Mouse (Mus musculus) hindbrain, embryonic 13.5 days (tissue): ENCODE results near the gene N4bp2. TPM values are rescaled to one million over a fixed set of nuclear protein-coding genes. Genes with fewer than 3 reads are reported as not detected.

ENCODE experiments used
- ATAC-seq: fragments of 200-750 bp; cut with Nextera tagmentation; 2 replicates; pipeline ENCODE4 v1.8.0; 2017; ENCODE audit warnings: moderate TSS enrichment; ENCODE audit not compliant: low FRiP score
- H3K27ac ChIP-seq: fragments of 300-500 bp; sonication (generic); 2 replicates; pipeline ENCODE4 v1.5.1; 2015; ENCODE audit warnings: inconsistent platforms, mild to moderate bottlenecking, moderate library complexity
- H3K27me3 ChIP-seq: fragments of 300-500 bp; sonication (generic); 2 replicates; pipeline ENCODE4 v1.6.1; 2015; ENCODE audit warnings: mild to moderate bottlenecking, inconsistent platforms
- H3K36me3 ChIP-seq: fragments of 300-500 bp; sonication (generic); 2 replicates; pipeline ENCODE4 v1.6.1; 2015; ENCODE audit warnings: mild to moderate bottlenecking, inconsistent platforms
- H3K4me1 ChIP-seq: fragments of 300-500 bp; sonication (generic); replicated peaks from 2 replicates; pipeline ENCODE4 v1.6.1; 2015; ENCODE audit warnings: inconsistent platforms
- H3K4me2 ChIP-seq: fragments of 300-500 bp; sonication (generic); 2 replicates; pipeline ENCODE4 v1.6.1; 2015; ENCODE audit warnings: inconsistent platforms, mild to moderate bottlenecking, moderate library complexity
- H3K4me3 ChIP-seq: fragments of 300-500 bp; sonication (generic); 2 replicates; pipeline ENCODE4 v1.5.1; 2015; ENCODE audit warnings: mild to moderate bottlenecking, inconsistent platforms
- H3K9ac ChIP-seq: fragments of 300-500 bp; sonication (generic); 2 replicates; pipeline ENCODE4 v1.6.1; 2015; ENCODE audit warnings: mild to moderate bottlenecking, inconsistent platforms
- H3K9me3 ChIP-seq: fragments of 300-500 bp; sonication (generic); 2 replicates; pipeline ENCODE4 v1.6.1; 2016; ENCODE audit warnings: inconsistent platforms
- WGBS: fragments of 180-500 bp; shearing (Covaris S2); methylation state at CpG from one replicate; pipeline ENCODE4 v1.1.7; 2015; 5-methylcytosine and 5-hydroxymethylcytosine counted together
- polyA plus RNA-seq: library from polyadenylated mRNA; unstranded; fragments of >200 nt; fragmentation: Nextera tagmentation; extraction: Ambion mirVana; gene quantifications from 2 replicates; pipeline ENCODE4 v1.2.1, GENCODE M21; 2015

The N4bp2 gene
- polyA plus RNA-seq, 1 experiment from 2014 or later = 19.2 TPM

- Histone ChIP-seq H3K9me3 (no peaks in the 10 kb centered on the region), H3K4me3 (no peak overlapping the region), H3K27me3 (no peaks in the 10 kb centered on the region), H3K27ac (no peak overlapping the region), H3K36me3 (no peaks in the 10 kb centered on the region), H3K4me2 (no peak overlapping the region), H3K4me1 (no peaks in the 10 kb centered on the region), H3K9ac (no peak overlapping the region)
- 92% methylated on average over 7 of the region's 7 CpGs for WGBS
- ATAC-seq = no peak
Measured at GRCm38 (mm10) chr5:65842947-65843346, 79.6 kb downstream of the N4bp2 start.

GRCm38 (mm10) chr5:65846534-65846933 is 83.2 kb downstream of the N4bp2 start:
- no peak overlapping the region for H3K27ac ChIP-seq
- no peaks in the 10 kb centered on the region for H3K27me3 ChIP-seq
- H3K9ac ChIP-seq = no peak overlapping the region
- H3K4me2 ChIP-seq = no peak overlapping the region
- no peaks in the 10 kb centered on the region for H3K9me3 ChIP-seq
- WGBS = 86% methylated on average over 8 of the region's 8 CpGs
- H3K4me3 ChIP-seq = no peak overlapping the region
- no peaks in the 10 kb centered on the region for H3K4me1 ChIP-seq
- ATAC-seq = no peak
- H3K36me3 ChIP-seq = no peaks in the 10 kb centered on the region

- ATAC-seq = no peak
- 86% methylated on average over 3 of the region's 3 CpGs for WGBS
Measured at GRCm38 (mm10) chr5:65846958-65847357, 83.6 kb downstream of the N4bp2 start.

GRCm38 (mm10) chr5:65847656-65848055 is 84.3 kb downstream of the N4bp2 start:
- Histone ChIP-seq H3K4me3 (no peak overlapping the region), H3K27me3 (no peaks in the 10 kb centered on the region), H3K9ac (no peak overlapping the region), H3K27ac (no peak overlapping the region), H3K36me3 (no peaks in the 10 kb centered on the region), H3K4me1 (no peaks in the 10 kb centered on the region), H3K4me2 (no peak overlapping the region), H3K9me3 (no peaks in the 10 kb centered on the region)
- 87% methylated on average over 7 of the region's 7 CpGs for WGBS
- no peak for ATAC-seq

More at GRCm38 (mm10) chr5:65846958-65847357, 83.6 kb downstream of the N4bp2 start:
- Histone ChIP-seq H3K4me1 (no peaks in the 10 kb centered on the region), H3K4me3 (no peak overlapping the region), H3K27me3 (no peaks in the 10 kb centered on the region), H3K9me3 (no peaks in the 10 kb centered on the region), H3K4me2 (no peak overlapping the region), H3K9ac (no peak overlapping the region), H3K36me3 (no peaks in the 10 kb centered on the region), H3K27ac (no peak overlapping the region)

- WGBS = 71% methylated on average over 11 of the region's 11 CpGs
- Histone ChIP-seq H3K4me3 (no peak overlapping the region), H3K36me3 (no peaks in the 10 kb centered on the region), H3K27ac (no peak overlapping the region), H3K9ac (no peak overlapping the region), H3K27me3 (no peaks in the 10 kb centered on the region), H3K4me2 (no peak overlapping the region), H3K4me1 (no peaks in the 10 kb centered on the region), H3K9me3 (no peaks in the 10 kb centered on the region)
- no peak for ATAC-seq
Measured at GRCm38 (mm10) chr5:65850765-65851164, 87.4 kb downstream of the N4bp2 start.

GRCm38 (mm10) chr5:65854786-65855191 is 91.5 kb downstream of the N4bp2 start:
- no peak overlapping the region for H3K4me2 ChIP-seq
- no peaks in the 10 kb centered on the region for H3K9me3 ChIP-seq
- no peak overlapping the region for H3K9ac ChIP-seq
- no peaks in the 10 kb centered on the region for H3K4me1 ChIP-seq
- no peak for ATAC-seq
- H3K27me3 ChIP-seq = no peaks in the 10 kb centered on the region
- WGBS = 68% methylated on average over 8 of the region's 8 CpGs
- H3K4me3 ChIP-seq = no peak overlapping the region
- H3K27ac ChIP-seq = no peak overlapping the region
- no peaks in the 10 kb centered on the region for H3K36me3 ChIP-seq

- Histone ChIP-seq H3K4me3 (no peak overlapping the region), H3K9ac (no peak overlapping the region), H3K36me3 (no peaks in the 10 kb centered on the region), H3K4me2 (no peak overlapping the region), H3K9me3 (no peaks in the 10 kb centered on the region), H3K27me3 (no peaks in the 10 kb centered on the region), H3K4me1 (no peaks in the 10 kb centered on the region), H3K27ac (no peak overlapping the region)
- ATAC-seq = no peak
- 82% methylated on average over 3 of the region's 3 CpGs for WGBS
Measured at GRCm38 (mm10) chr5:65855571-65855970, 92.2 kb downstream of the N4bp2 start.

- no peaks in the 10 kb centered on the region for H3K4me1 ChIP-seq
- no peak overlapping the region for H3K27ac ChIP-seq
- no peak overlapping the region for H3K4me3 ChIP-seq
- ATAC-seq = no peak
- no peak overlapping the region for H3K4me2 ChIP-seq
- H3K27me3 ChIP-seq = no peaks in the 10 kb centered on the region
- WGBS = 81% methylated on average over 17 of the region's 17 CpGs
- no peak overlapping the region for H3K9ac ChIP-seq
- H3K9me3 ChIP-seq = no peaks in the 10 kb centered on the region
- no peaks in the 10 kb centered on the region for H3K36me3 ChIP-seq
Measured at GRCm38 (mm10) chr5:65856591-65857411, 93.5 kb downstream of the N4bp2 start.

GRCm38 (mm10) chr5:65857935-65858334 is 94.6 kb downstream of the N4bp2 start:
- no peak overlapping the region for H3K4me2 ChIP-seq
- no peaks in the 10 kb centered on the region for H3K9me3 ChIP-seq
- no peak overlapping the region for H3K9ac ChIP-seq
- H3K4me1 ChIP-seq = no peaks in the 10 kb centered on the region
- H3K36me3 ChIP-seq = no peaks in the 10 kb centered on the region
- no peak overlapping the region for H3K4me3 ChIP-seq
- WGBS = 76% methylated on average over 12 of the region's 12 CpGs
- H3K27ac ChIP-seq = no peak overlapping the region
- no peaks in the 10 kb centered on the region for H3K27me3 ChIP-seq
- ATAC-seq = no peak

- H3K9me3 ChIP-seq = no peaks in the 10 kb centered on the region
- H3K4me3 ChIP-seq = no peak overlapping the region
- H3K9ac ChIP-seq = no peak overlapping the region
- no peak overlapping the region for H3K27ac ChIP-seq
- no peaks in the 10 kb centered on the region for H3K4me1 ChIP-seq
- no peaks in the 10 kb centered on the region for H3K27me3 ChIP-seq
- 87% methylated on average over 4 of the region's 6 CpGs for WGBS
- ATAC-seq = no peak
- no peaks in the 10 kb centered on the region for H3K36me3 ChIP-seq
- H3K4me2 ChIP-seq = no peak overlapping the region
Measured at GRCm38 (mm10) chr5:65858355-65858754, 95.0 kb downstream of the N4bp2 start.

- no peak overlapping the region for H3K9ac ChIP-seq
- 73% methylated on average over 12 of the region's 12 CpGs for WGBS
- H3K9me3 ChIP-seq = no peaks in the 10 kb centered on the region
- no peak overlapping the region for H3K4me3 ChIP-seq
- no peaks in the 10 kb centered on the region for H3K4me1 ChIP-seq
- H3K36me3 ChIP-seq = no peaks in the 10 kb centered on the region
- ATAC-seq = no peak
- H3K27me3 ChIP-seq = no peaks in the 10 kb centered on the region
- H3K27ac ChIP-seq = no peak overlapping the region
- no peak overlapping the region for H3K4me2 ChIP-seq
Measured at GRCm38 (mm10) chr5:65858898-65859297, 95.6 kb downstream of the N4bp2 start.

GRCm38 (mm10) chr5:65859396-65859795 is 96.1 kb downstream of the N4bp2 start:
- WGBS = 66% methylated on average over 6 of the region's 6 CpGs
- no peak for ATAC-seq
- Histone ChIP-seq H3K4me3 (no peak overlapping the region), H3K27me3 (no peaks in the 10 kb centered on the region), H3K27ac (no peak overlapping the region), H3K4me2 (no peak overlapping the region), H3K9me3 (no peaks in the 10 kb centered on the region), H3K4me1 (no peaks in the 10 kb centered on the region), H3K9ac (no peak overlapping the region), H3K36me3 (no peaks in the 10 kb centered on the region)

GRCm38 (mm10) chr5:65860281-65861000 is 97.1 kb downstream of the N4bp2 start:
- no peaks in the 10 kb centered on the region for H3K36me3 ChIP-seq
- no peak overlapping the region for H3K4me2 ChIP-seq
- WGBS = 69% methylated on average over 11 of the region's 12 CpGs
- H3K27ac ChIP-seq = no peak overlapping the region
- no peak overlapping the region for H3K4me3 ChIP-seq
- no peaks in the 10 kb centered on the region for H3K27me3 ChIP-seq
- ATAC-seq = no peak
- no peaks in the 10 kb centered on the region for H3K9me3 ChIP-seq
- no peaks in the 10 kb centered on the region for H3K4me1 ChIP-seq
- H3K9ac ChIP-seq = no peak overlapping the region
